Comparison of ENCODE assay signal across 8 mouse cellular contexts in genomic region chr17:88256599-88257544, GRCm38 (mm10).
DNase-seq lines count a peak whose midpoint lies in the region; ATAC-seq and TF ChIP-seq lines count a peak whose summit lies in the region.

No protein-coding gene starts in this region.

- H3K4me1 ChIP-seq in cerebellum, adult 2 months (ENCODE audit: control insufficient read depth, insufficient read depth, low read length) = peaks cover 5% of the 10 kb centered on the region; the same call in 1 of the 2 replicates
- no peaks in the 10 kb centered on the region; the same call in 1 of the 2 replicates for H3K4me1 ChIP-seq in hindbrain, embryonic 11.5 days (replicated peaks; ENCODE audit: control insufficient read depth, insufficient read depth, low read length)
- H3K4me1 ChIP-seq in lung, postnatal 0 days (ENCODE audit: insufficient read depth, low read depth, low read length) = peaks cover 3% of the 10 kb centered on the region; the same call in 1 of the 2 replicates

- TF ChIP-seq EP300 in lung, postnatal 0 days (IDR thresholded peaks at IDR 0.05) = peak; percentile 75

- H3K36me3 ChIP-seq in hindbrain, embryonic 11.5 days (ENCODE audit: control insufficient read depth, insufficient read depth, low read length) = no peaks in the 10 kb centered on the region
- H3K36me3 ChIP-seq in lung, postnatal 0 days (ENCODE audit: insufficient read depth, low read length) = no peaks in the 10 kb centered on the region; the same call in 1 of the 2 replicates

- H3K27ac ChIP-seq in cerebellum, adult 2 months (ENCODE audit: insufficient read depth, low read length) = peak overlapping the region; percentile 88
- H3K27ac ChIP-seq in hindbrain, embryonic 11.5 days (ENCODE audit: low read depth, low read length) = peak overlapping the region; percentile 92
- H3K27ac ChIP-seq in lung, postnatal 0 days (ENCODE audit: low read length) = peak overlapping the region; percentile 96

- DNase-seq in MEL-GATA-1-ER (ENCODE audit: extremely low read depth, low read depth) = peak; percentile 39
- DNase-seq in cerebellum, adult 2 months = peak; percentile 82 to 91
- peak; percentile 49 to 56 for DNase-seq in frontal cortex, postnatal 10 days (ENCODE audit: low spot score in 2 of 2)
- peak; percentile 70 for DNase-seq in hindbrain, embryonic 11.5 days (ENCODE audit: low spot score)
- DNase-seq in layer of hippocampus, postnatal 10 days (ENCODE audit: low spot score in 2 of 2) = peak; percentile 51 to 64
- peak; percentile 96 for DNase-seq in lung, postnatal 0 days (ENCODE audit: low spot score)
- peak; percentile 54 for DNase-seq in ovary, postnatal 14 days (ENCODE audit: low spot score)
- DNase-seq in yolk sac, embryonic 10.5 days (ENCODE audit: low spot score) = peak; percentile 78

- TF ChIP-seq CTCF in cerebellum, adult 2 months (IDR thresholded peaks at IDR 0.05; ENCODE audit: borderline replicate concordance, insufficient read depth, low read depth, low read length) = peak; percentile 76
- peak; percentile 80 for TF ChIP-seq CTCF in lung, postnatal 0 days (IDR thresholded peaks at IDR 0.05)

- peak; percentile 66 for ATAC-seq in hindbrain, embryonic 11.5 days (ENCODE audit: low FRiP score)
- ATAC-seq in lung, postnatal 0 days = peak; percentile 80

- no peaks in the 10 kb centered on the region for H3K27me3 ChIP-seq in cerebellum, adult 2 months (ENCODE audit: control insufficient read depth, insufficient read depth, low read length)
- H3K27me3 ChIP-seq in hindbrain, embryonic 11.5 days (ENCODE audit: control insufficient read depth, insufficient read depth, low read length) = no peaks in the 10 kb centered on the region
- H3K27me3 ChIP-seq in lung, postnatal 0 days (replicated peaks; ENCODE audit: insufficient read depth, low read length) = no peaks in the 10 kb centered on the region

- H3K9me3 ChIP-seq in hindbrain, embryonic 11.5 days (ENCODE audit: control insufficient read depth, low read length) = no peaks in the 10 kb centered on the region
- H3K9me3 ChIP-seq in lung, postnatal 0 days (ENCODE audit: low read length) = no peaks in the 10 kb centered on the region

- WGBS in cerebellum, adult 2 months = under 1% methylated on average over 18 of the region's 18 CpGs
- 3% methylated on average over 18 of the region's 18 CpGs for WGBS in hindbrain, embryonic 11.5 days
- WGBS in lung, postnatal 0 days = 2% methylated on average over 18 of the region's 18 CpGs

- H3K4me3 ChIP-seq in cerebellum, adult 2 months (replicated peaks; ENCODE audit: insufficient read depth, low read depth, low read length) = peak overlapping the region; percentile 88
- peak overlapping the region; percentile 51 for H3K4me3 ChIP-seq in hindbrain, embryonic 11.5 days (ENCODE audit: low read depth, low read length)
- peak overlapping the region; percentile 57 for H3K4me3 ChIP-seq in lung, postnatal 0 days (ENCODE audit: low read depth, low read length)

- peak; percentile 21; the same call in 1 of the 2 replicates for TF ChIP-seq POLR2A in cerebellum, adult 2 months (IDR thresholded peaks at IDR 0.05; ENCODE audit: borderline replicate concordance, insufficient read depth, low read length)

- peak overlapping the region; percentile 96 for H3K9ac ChIP-seq in hindbrain, embryonic 11.5 days (ENCODE audit: low read depth, low read length)
- H3K9ac ChIP-seq in lung, postnatal 0 days (replicated peaks; ENCODE audit: low read depth) = peak overlapping the region; percentile 83

- peak overlapping the region; percentile 89 for H3K4me2 ChIP-seq in hindbrain, embryonic 11.5 days (replicated peaks; ENCODE audit: low read depth, low read length)
- H3K4me2 ChIP-seq in lung, postnatal 0 days (replicated peaks; ENCODE audit: low read depth, low read length) = peak overlapping the region; percentile 92

Comparison
In these comparisons a context has a peak if more than half of its experiments do, and no peak if none do; other contexts are left out.
1. Peak in every context shown above with its lines: DNase-seq, ATAC-seq, H3K4me3 ChIP-seq and H3K27ac ChIP-seq.
2. DNase-seq: peak in every context shown above with its lines; median percentile 96 in lung, postnatal 0 days; 86 in cerebellum, adult 2 months; 78 in yolk sac, embryonic 10.5 days; 70 in hindbrain, embryonic 11.5 days; 58 in layer of hippocampus, postnatal 10 days; 54 in ovary, postnatal 14 days; 52 in frontal cortex, postnatal 10 days; 39 in MEL-GATA-1-ER.